Mouse (Mus musculus) MEL-GATA-1-ER (cell line): ENCODE data around the gene Fgfr2.

ENCODE experiments used
- DNase-seq: peaks from one replicate; pipeline ENCODE4 v3.0.0-alpha.2; 2012; ENCODE audit warnings: low read depth; ENCODE audit errors: extremely low read depth

Gene Fgfr2

GRCm38 (mm10) chr7:130743239-130744025 lies 2379.7 kb downstream of the Fgfr2 start:
- no peak for DNase-seq

- no peak for DNase-seq
These were observed 2382.1 kb downstream of the Fgfr2 start for GRCm38 (mm10) chr7:130741099-130741498.

GRCm38 (mm10) chr7:130734195-130734787 lies 2388.9 kb downstream of the Fgfr2 start:
- no peak for DNase-seq

- no peak for DNase-seq
These were observed 2389.7 kb downstream of the Fgfr2 start for GRCm38 (mm10) chr7:130733423-130733822.

GRCm38 (mm10) chr7:130732908-130733307 lies 2390.2 kb downstream of the Fgfr2 start:
- DNase-seq, result no peak

GRCm38 (mm10) chr7:130731792-130732191 lies 2391.4 kb downstream of the Fgfr2 start:
- DNase-seq, result no peak

- no peak for DNase-seq
These were observed 2395.6 kb downstream of the Fgfr2 start for GRCm38 (mm10) chr7:130727560-130727959.

- DNase-seq, result no peak
These were observed 2396.3 kb downstream of the Fgfr2 start for GRCm38 (mm10) chr7:130726724-130727422.

GRCm38 (mm10) chr7:130726185-130726584 lies 2397.0 kb downstream of the Fgfr2 start:
- no peak for DNase-seq

GRCm38 (mm10) chr7:130720646-130721335 lies 2402.4 kb downstream of the Fgfr2 start:
- no peak for DNase-seq

GRCm38 (mm10) chr7:130719931-130720598 lies 2403.1 kb downstream of the Fgfr2 start:
- no peak for DNase-seq

GRCm38 (mm10) chr7:130716989-130717388 lies 2406.2 kb downstream of the Fgfr2 start:
- DNase-seq, result no peak

- DNase-seq, result no peak
These were observed 2406.8 kb downstream of the Fgfr2 start for GRCm38 (mm10) chr7:130716341-130716740.

GRCm38 (mm10) chr7:130715467-130715866 lies 2407.7 kb downstream of the Fgfr2 start:
- no peak for DNase-seq

- no peak for DNase-seq
These were observed 2409.8 kb downstream of the Fgfr2 start for GRCm38 (mm10) chr7:130713319-130713718.

GRCm38 (mm10) chr7:130711851-130712250 lies 2411.3 kb downstream of the Fgfr2 start:
- no peak for DNase-seq

GRCm38 (mm10) chr7:130709372-130710274 lies 2413.5 kb downstream of the Fgfr2 start:
- DNase-seq, result no peak

- no peak for DNase-seq
These were observed 2414.2 kb downstream of the Fgfr2 start for GRCm38 (mm10) chr7:130708940-130709339.

GRCm38 (mm10) chr7:130705230-130705629 lies 2417.9 kb downstream of the Fgfr2 start:
- DNase-seq, result no peak

GRCm38 (mm10) chr7:130701336-130701735 lies 2421.8 kb downstream of the Fgfr2 start:
- no peak for DNase-seq
